Mouse (Mus musculus) brain, embryonic 14.5 days (tissue): ENCODE data around the gene Nell1. TPM values are rescaled to one million over a fixed set of nuclear protein-coding genes. Genes with fewer than 3 reads are reported as not detected.

Source experiments
- DNase-seq: peaks from one replicate; pipeline ENCODE4 v3.0.0-alpha.2; 2011; ENCODE audit warnings: low read depth
- CTCF ChIP-seq: fragments of 200-500 bp; IDR thresholded peaks from 2 replicates; pipeline ENCODE4 v1.5.1; 2012; ENCODE audit warnings: inconsistent platforms, mild to moderate bottlenecking, moderate library complexity, borderline replicate concordance; ENCODE audit not compliant: insufficient read depth, insufficient read length; ENCODE audit errors: extremely low read depth
- POLR2A ChIP-seq: fragments of 200-500 bp; IDR thresholded peaks from 2 replicates; pipeline ENCODE4 v1.6.1; 2012; ENCODE audit warnings: mild to moderate bottlenecking, inconsistent platforms, borderline replicate concordance; ENCODE audit not compliant: poor library complexity, insufficient read depth, insufficient read length, severe bottlenecking; ENCODE audit errors: extremely low read depth
- polyA plus RNA-seq: library from polyadenylated mRNA; depleted of rRNA; stranded (reverse); fragments of >200 nt; gene quantifications from 2 replicates; pipeline ENCODE4 v1.2.3, GENCODE M21; 2012

Nell1 gene
- polyA plus RNA-seq, 1 experiment, result 16.9 TPM

- no peak for TF ChIP-seq POLR2A
- TF ChIP-seq CTCF, result no peak
Observed at GRCm38 (mm10) chr7:50118348-50118747, 143.7 kb downstream of the Nell1 start.

DNA sequence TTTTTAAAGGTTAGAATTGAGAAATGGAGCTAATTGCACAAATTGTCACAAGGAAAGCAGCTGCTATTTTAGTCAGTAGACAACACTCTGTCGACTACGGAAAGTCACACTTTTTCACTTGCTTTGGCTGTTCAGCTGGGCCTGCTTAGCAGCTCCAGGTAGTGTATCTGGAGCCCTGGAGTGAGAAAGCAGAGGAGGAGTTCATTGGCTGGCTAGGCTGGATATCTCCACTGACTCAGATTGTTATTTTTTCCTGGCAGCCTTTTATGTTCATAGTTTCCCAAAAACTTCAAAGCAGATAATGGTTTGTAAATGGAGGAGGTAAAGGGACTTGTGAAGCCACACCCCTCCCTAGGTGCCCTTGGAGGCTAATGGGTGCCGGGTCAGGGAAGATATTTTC, 163.0 kb downstream of the Nell1 start:
- no peak for TF ChIP-seq CTCF
- no peak for TF ChIP-seq POLR2A
- DNase-seq, result no peak

More at GRCm38 (mm10) chr7:50118348-50118747, 143.7 kb downstream of the Nell1 start:
- DNase-seq, result no peak

DNA sequence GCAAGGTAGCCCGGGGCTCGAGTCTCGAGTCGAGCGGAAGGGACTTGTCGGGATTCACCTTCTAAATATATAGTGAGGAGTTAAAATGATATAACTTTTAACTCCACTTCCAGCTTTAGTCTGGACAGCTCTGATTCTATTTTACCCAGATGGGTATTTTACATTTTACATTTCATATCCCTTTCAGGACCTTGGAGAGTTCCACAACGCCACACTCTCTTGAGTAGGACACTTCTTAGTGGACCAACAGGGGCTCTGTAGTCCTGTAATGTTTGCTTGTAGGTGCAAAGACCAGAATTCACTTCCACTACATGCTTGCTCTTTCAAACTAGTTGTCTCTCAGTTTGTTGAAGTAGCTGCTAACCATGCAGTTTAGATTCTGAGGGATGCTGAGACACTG, 174.7 kb downstream of the Nell1 start:
- no peak for TF ChIP-seq CTCF
- TF ChIP-seq POLR2A, result no peak
- no peak for DNase-seq

DNA sequence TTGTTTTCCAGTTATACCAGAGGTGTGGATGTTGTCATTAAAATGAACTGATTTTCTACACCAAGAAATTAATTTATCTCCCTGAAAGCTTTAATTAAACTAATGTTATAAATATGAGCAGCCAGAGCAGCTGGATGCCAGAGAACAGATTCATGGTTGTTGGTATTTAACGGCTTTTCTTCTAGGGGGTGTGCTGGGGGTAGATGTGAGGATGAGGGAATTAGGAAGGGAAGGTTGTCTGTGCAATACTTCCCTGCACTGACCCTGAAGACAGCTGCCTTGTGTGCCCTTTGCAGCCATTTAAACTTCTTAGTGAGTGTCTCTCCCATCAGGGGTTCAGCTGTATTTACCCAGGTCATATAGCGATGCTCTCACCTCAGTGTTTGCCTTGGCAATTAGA, 176.2 kb downstream of the Nell1 start:
- DNase-seq, result no peak
- TF ChIP-seq CTCF, result no peak

DNA sequence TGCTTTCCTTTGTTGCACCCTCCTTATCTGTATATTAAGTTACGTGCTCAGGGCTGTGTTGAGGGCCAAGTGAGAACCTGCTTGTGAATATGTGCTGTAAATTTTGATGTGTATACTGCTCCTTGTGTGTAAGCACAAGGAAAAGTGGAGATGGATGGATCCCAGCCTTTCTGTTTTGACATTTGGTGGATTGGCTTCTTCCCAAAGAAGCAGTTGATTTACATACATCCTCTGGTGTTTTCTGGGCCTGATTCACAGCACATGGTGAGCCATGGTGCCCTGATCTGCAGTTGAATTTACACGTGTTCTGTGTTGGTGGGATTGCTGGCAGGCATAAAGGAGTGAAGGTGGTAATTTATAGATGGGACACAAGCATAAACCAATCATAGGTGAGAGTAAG, 179.0 kb downstream of the Nell1 start:
- peak; percentile 87 for DNase-seq
- no peak for TF ChIP-seq POLR2A
- no peak for TF ChIP-seq CTCF

- TF ChIP-seq CTCF (no peak), POLR2A (no peak)
- DNase-seq, result no peak
Observed at GRCm38 (mm10) chr7:50162602-50163001, 187.9 kb downstream of the Nell1 start.

GRCm38 (mm10) chr7:50168778-50169177, 194.1 kb downstream of the Nell1 start:
- no peak for DNase-seq
- TF ChIP-seq POLR2A, result no peak

DNA sequence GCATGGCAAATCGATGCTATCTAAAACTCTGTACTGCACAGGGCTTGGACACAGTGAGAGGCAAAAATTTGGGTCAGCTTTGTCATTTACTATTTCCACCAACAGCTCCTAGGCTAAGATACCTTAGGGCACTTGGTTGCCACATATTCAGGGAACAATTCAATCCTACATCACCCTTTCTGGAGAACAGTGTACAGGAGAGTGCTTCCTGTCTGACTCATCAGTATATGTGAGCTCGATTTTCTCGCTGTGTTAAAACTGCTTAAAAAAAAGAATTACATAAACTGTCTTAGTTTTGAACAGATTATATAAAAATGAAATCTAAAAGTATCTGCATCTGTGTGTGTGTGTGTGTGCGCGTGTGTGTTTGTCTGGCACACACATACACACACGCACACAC, 211.6 kb downstream of the Nell1 start:
- TF ChIP-seq POLR2A (no peak), CTCF (no peak)
- DNase-seq, result no peak

DNA sequence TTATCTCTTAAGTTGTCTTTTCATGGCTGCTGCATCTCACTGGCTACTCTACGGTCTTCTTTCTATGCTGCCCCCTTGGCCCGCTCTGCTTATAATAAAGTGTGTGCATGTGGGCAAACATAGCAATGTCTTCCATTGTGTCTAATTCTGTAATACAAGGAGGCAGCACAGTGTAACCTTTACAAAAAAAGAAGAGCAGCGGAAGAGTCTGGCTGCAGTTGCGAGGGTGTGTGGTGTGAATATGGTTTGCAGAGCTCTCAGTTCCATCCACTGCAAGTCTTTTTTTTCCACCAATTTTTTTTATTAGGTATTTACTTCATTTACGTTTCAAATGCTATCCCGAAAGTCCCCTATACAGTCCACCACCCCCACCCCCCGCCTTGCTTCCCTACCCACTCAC, 219.3 kb downstream of the Nell1 start:
- TF ChIP-seq POLR2A, result no peak
- TF ChIP-seq CTCF, result no peak
- DNase-seq, result no peak

- no peak for DNase-seq
- TF ChIP-seq POLR2A (no peak), CTCF (no peak)
Observed at GRCm38 (mm10) chr7:50195080-50195611, 220.5 kb downstream of the Nell1 start.

GRCm38 (mm10) chr7:50205268-50205667, 230.6 kb downstream of the Nell1 start:
- DNase-seq, result peak; percentile 37
- no peak for TF ChIP-seq POLR2A
- TF ChIP-seq CTCF, result no peak

DNA sequence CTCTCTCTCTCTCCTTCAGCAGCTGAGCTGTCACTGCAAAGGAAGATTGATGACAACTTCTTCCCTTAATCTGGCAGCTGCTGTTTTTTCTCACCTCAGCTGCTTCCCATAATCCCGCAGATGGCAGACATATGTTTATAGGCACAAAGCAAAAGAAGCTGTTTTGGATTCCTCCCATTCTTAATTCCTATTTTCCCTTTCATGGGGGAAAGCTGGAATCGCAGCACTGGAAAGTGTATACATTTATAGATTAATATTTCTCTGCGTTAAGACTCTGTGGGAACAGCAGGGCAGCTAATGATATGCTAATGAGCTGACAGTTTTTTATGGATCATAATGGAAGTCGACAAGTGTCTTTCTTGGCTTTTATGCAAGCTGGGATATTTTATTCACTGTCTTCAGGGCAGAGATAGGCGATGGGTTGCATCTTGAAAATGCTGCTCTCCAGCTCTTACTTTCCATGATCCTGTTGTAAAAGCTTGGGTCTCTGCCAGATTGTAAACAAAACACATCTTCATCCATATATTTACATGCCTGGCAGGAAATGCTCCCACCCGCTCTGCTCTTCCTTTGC, 236.1 kb downstream of the Nell1 start:
- DNase-seq, result peak; percentile 86

More for the DNA sequence above, 236.1 kb downstream of the Nell1 start:
- TF ChIP-seq CTCF (no peak), POLR2A (no peak)
